Mouse (Mus musculus): ENCODE data around the gene Hpca. TPM values are rescaled to one million over a fixed set of nuclear protein-coding genes. Genes with fewer than 3 reads are reported as not detected.

Gene Hpca
- total and polyA plus RNA-seq, 2 experiments from 2014 or later, result 0.16 TPM; not detected in 1

DNA sequence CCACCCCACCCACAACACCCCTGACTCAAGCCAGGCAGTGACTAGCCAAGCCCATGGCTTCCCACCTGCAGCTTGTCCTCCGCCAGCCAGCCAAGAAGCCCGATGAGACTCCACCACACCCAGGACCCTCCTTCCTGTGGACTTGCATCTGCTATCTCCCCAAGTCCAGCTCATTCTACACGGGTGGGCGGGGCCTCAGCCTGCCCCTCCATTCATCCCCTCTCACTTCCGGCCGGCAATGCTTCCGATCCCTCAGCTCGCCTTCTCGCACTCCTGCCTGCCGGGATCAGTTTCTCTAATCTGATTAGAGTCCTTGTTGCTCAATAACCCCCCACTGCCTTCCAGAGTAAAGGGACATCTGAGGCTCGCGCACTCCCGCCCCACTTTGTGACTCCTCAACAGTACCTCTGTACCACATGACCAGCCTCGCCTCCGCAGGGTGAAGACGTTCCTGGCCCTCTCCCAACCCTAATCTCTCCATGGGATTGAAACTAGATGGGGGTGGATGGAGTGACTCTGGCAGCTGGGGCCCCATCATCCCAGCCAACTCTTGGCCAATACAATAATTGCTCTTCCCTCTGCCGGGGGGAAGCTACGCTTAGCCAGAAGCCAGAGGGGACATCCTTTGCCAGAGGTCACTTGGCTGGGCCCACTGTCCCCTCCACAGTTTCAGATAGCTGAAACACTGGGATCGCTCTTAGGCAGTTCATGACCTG is 4.1 kb upstream of the Hpca start:
- H3K27ac ChIP-seq (ENCODE audit: low read depth), result no peak overlapping the region
- WGBS, result 6% methylated on average over 19 of the region's 19 CpGs
- 0 out of 2 replicates have a peak overlapping the region, but pooled peaks have one; percentile 1 for H3K4me3 ChIP-seq (ENCODE audit: low read depth, low read length)

DNA sequence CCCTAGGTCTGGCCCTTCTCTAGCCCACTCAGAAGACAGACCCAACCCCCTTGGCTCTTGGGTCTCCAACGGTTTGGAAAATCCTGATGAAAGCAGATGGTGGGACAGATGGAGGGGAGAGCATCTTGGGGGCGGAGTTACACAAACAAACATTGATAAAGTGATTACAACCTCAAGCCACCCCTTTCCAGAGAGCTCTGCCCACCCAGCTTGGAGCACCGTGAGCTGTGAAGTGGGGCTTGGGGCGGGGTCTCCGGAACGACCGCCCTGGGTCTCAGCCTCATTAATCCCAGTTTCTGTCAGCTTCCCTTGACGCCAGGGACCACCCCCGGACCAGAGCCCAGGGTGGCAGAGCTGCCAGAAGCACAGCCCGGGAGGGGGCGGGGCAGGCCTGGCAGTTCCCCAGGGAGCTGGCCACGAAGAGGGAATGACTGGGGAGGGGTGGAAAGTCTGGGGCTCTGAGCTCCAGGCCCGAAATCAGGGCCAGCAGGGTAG is 2.9 kb upstream of the Hpca start:
- H3K9me3 ChIP-seq (replicated peaks; ENCODE audit: control insufficient read depth, low read length), result no peaks in the 10 kb centered on the region
- no peak overlapping the region for H3K27ac ChIP-seq (ENCODE audit: low read depth)
- WGBS, result 4% methylated on average over 13 of the region's 13 CpGs
- no peak overlapping the region for H3K4me2 ChIP-seq (ENCODE audit: low read depth, low read length)
- H3K4me3 ChIP-seq (ENCODE audit: low read depth, low read length), result no peak overlapping the region
- ATAC-seq (ENCODE audit: insufficient read depth, low read depth) (no peak), DNase-seq (ENCODE audit: low spot score) (no peak)
- no peak for TF ChIP-seq CTCF (IDR thresholded peaks at IDR 0.05; ENCODE audit: low read depth)
- TF ChIP-seq EP300 (IDR thresholded peaks at IDR 0.05; ENCODE audit: low read depth), result no peak
- H3K27me3 ChIP-seq (ENCODE audit: control insufficient read depth, insufficient read depth, low read length), result peaks cover 69% of the 10 kb centered on the region
- H3K4me1 ChIP-seq (ENCODE audit: control insufficient read depth, insufficient read depth), result peaks cover 4% of the 10 kb centered on the region; the same call in 1 of the 2 replicates
- no peak overlapping the region for H3K9ac ChIP-seq (replicated peaks; ENCODE audit: low read depth, low read length)
- H3K36me3 ChIP-seq (replicated peaks; ENCODE audit: control insufficient read depth, insufficient read depth, low read length), result no peaks in the 10 kb centered on the region

More for the DNA sequence above, 4.1 kb upstream of the Hpca start:
- H3K36me3 ChIP-seq (replicated peaks; ENCODE audit: control insufficient read depth, insufficient read depth, low read length), result no peaks in the 10 kb centered on the region
- H3K4me1 ChIP-seq (ENCODE audit: control insufficient read depth, insufficient read depth), result peaks cover 7% of the 10 kb centered on the region; the same call in 1 of the 2 replicates
- no peak overlapping the region for H3K9ac ChIP-seq (replicated peaks; ENCODE audit: low read depth, low read length)
- TF ChIP-seq CTCF (IDR thresholded peaks at IDR 0.05; ENCODE audit: low read depth) (no peak), EP300 (IDR thresholded peaks at IDR 0.05; ENCODE audit: low read depth) (no peak)
- no peak for DNase-seq (ENCODE audit: low spot score)
- H3K4me2 ChIP-seq (ENCODE audit: low read depth, low read length), result peak overlapping the region; percentile 25; the same call in 1 of the 2 replicates
- no peak for ATAC-seq (ENCODE audit: insufficient read depth, low read depth)
- no peaks in the 10 kb centered on the region for H3K9me3 ChIP-seq (replicated peaks; ENCODE audit: control insufficient read depth, low read length)
- H3K27me3 ChIP-seq (ENCODE audit: control insufficient read depth, insufficient read depth, low read length), result peaks cover 64% of the 10 kb centered on the region

DNA sequence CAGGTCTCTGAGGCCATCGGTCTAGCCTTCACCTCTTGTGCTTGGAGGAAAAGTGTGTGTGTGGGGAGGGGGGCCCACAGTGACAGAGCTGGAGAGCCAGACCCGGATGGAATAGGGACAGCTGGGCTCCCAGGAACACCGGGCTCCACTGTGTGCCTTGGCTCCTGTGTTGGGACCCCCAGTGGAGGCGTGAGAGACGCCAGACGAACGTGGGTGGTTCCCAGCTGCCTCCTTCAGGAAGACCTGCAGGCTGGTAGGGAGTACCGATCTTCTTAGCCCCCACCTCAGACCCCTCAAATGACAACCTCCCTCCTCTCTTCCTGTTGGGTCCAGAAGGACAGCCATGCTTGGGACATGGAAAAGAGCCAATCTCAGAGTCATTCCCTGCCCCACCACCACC is 883 bp upstream of the Hpca start:
- Histone ChIP-seq H3K4me2 (ENCODE audit: low read depth, low read length) (no peak overlapping the region), H3K36me3 (replicated peaks; ENCODE audit: control insufficient read depth, insufficient read depth, low read length) (no peaks in the 10 kb centered on the region), H3K9me3 (replicated peaks; ENCODE audit: control insufficient read depth, low read length) (no peaks in the 10 kb centered on the region), H3K4me3 (ENCODE audit: low read depth, low read length) (no peak overlapping the region), H3K27ac (ENCODE audit: low read depth) (no peak overlapping the region), H3K4me1 (ENCODE audit: control insufficient read depth, insufficient read depth) (peaks cover 4% of the 10 kb centered on the region; the same call in 1 of the 2 replicates), H3K9ac (replicated peaks; ENCODE audit: low read depth, low read length) (no peak overlapping the region), H3K27me3 (ENCODE audit: control insufficient read depth, insufficient read depth, low read length) (peaks cover 68% of the 10 kb centered on the region)
- DNase-seq (ENCODE audit: low spot score), result no peak
- no peak for ATAC-seq (ENCODE audit: insufficient read depth, low read depth)
- 20% methylated on average over 8 of the region's 8 CpGs for WGBS
- TF ChIP-seq EP300 (IDR thresholded peaks at IDR 0.05; ENCODE audit: low read depth), result no peak
- no peak for TF ChIP-seq CTCF (IDR thresholded peaks at IDR 0.05; ENCODE audit: low read depth)

DNA sequence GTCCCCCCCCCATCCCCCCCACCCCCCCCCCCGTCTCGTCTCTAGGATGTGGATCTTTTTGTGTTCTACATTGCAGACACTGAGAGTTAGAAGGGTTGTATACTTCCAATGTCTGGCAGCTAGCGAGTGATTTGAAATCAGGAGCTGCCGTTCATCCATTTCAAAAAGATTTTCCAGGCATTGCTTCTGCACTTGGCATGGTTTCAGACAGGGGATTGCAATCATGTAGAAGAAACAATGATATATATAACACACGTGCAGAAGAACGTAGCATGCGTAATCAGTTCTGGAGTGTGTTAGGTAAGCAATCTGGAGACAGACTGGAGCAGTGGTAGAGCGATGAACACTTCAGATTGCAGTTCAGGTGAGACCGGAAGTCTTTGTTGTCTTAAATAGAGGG is 271 bp upstream of the Hpca start:
- Histone ChIP-seq H3K9ac (replicated peaks; ENCODE audit: low read depth, low read length) (no peak overlapping the region), H3K27ac (ENCODE audit: low read depth) (no peak overlapping the region), H3K36me3 (replicated peaks; ENCODE audit: control insufficient read depth, insufficient read depth, low read length) (no peaks in the 10 kb centered on the region), H3K4me2 (ENCODE audit: low read depth, low read length) (no peak overlapping the region), H3K9me3 (replicated peaks; ENCODE audit: control insufficient read depth, low read length) (no peaks in the 10 kb centered on the region), H3K4me1 (ENCODE audit: control insufficient read depth, insufficient read depth) (peaks cover 4% of the 10 kb centered on the region; the same call in 1 of the 2 replicates), H3K4me3 (ENCODE audit: low read depth, low read length) (no peak overlapping the region), H3K27me3 (ENCODE audit: control insufficient read depth, insufficient read depth, low read length) (peaks cover 68% of the 10 kb centered on the region)
- TF ChIP-seq EP300 (IDR thresholded peaks at IDR 0.05; ENCODE audit: low read depth) (no peak), CTCF (IDR thresholded peaks at IDR 0.05; ENCODE audit: low read depth) (no peak)
- no peak for ATAC-seq (ENCODE audit: insufficient read depth, low read depth)
- WGBS, result 34% methylated on average over 7 of the region's 9 CpGs
- DNase-seq (ENCODE audit: low spot score), result no peak

DNA sequence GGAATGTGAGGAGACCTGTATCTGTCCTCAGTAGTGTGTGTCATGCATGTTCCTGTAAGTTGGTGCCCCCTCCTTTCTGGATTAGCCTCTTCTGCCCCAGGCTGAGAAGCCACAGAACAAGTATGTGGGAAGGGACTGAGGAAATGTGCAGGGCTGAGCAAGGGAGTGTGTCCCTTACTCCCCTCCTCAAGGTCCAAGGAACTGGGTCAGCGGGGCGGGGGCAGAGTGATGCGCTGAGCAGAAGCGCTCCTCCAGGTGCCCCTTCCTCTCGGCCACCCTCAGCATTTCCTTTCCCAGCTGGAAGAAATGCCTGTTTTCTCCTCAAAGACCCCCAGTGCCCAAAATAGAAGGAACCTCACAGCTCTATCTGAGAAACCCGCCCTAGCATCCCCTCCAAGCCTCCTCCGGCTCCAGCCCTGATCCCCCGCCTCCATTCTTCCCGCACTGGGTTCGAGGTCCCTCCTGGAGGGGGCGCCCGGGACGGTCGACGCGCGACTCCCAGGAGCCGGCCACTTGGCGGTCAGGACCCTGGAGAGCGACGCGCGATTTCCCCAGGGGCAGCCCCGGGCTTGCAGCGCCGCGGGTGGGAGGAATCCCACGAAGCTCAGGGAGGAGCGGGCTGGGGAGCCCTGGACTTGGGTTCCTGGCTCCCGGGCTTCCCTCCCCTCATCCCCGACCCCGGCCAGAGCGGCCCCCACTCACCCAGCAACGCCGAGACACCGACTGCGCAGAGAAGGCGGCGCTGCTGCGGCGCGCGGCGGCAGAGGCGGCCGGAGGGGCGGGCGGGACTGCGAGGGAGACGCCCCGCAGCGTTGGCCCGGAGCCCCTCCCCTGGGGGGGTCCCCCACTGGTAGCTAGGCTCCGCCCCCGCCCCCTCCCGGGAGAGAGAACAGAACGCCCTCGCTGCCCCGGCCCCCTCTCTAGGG is 1.1 kb downstream of the Hpca start:
- peaks cover 66% of the 10 kb centered on the region for H3K27me3 ChIP-seq (ENCODE audit: control insufficient read depth, insufficient read depth, low read length)
- peak overlapping the region; percentile 57 for H3K4me2 ChIP-seq (ENCODE audit: low read depth, low read length)
- H3K4me3 ChIP-seq (ENCODE audit: low read depth, low read length), result peak overlapping the region; percentile 36
- H3K9ac ChIP-seq (replicated peaks; ENCODE audit: low read depth, low read length), result no peak overlapping the region
- WGBS, result 1% methylated on average over 57 of the region's 59 CpGs
- peaks cover 4% of the 10 kb centered on the region; the same call in 1 of the 2 replicates for H3K4me1 ChIP-seq (ENCODE audit: control insufficient read depth, insufficient read depth)
- no peak overlapping the region for H3K27ac ChIP-seq (ENCODE audit: low read depth)
- H3K9me3 ChIP-seq (replicated peaks; ENCODE audit: control insufficient read depth, low read length), result no peaks in the 10 kb centered on the region
- TF ChIP-seq CTCF (IDR thresholded peaks at IDR 0.05; ENCODE audit: low read depth), result peak; percentile 45
- no peak for TF ChIP-seq EP300 (IDR thresholded peaks at IDR 0.05; ENCODE audit: low read depth)
- no peak for DNase-seq (ENCODE audit: low spot score)
- peak; percentile 50; the same call in 1 of the 2 replicates for ATAC-seq (ENCODE audit: insufficient read depth, low read depth)
- no peaks in the 10 kb centered on the region for H3K36me3 ChIP-seq (replicated peaks; ENCODE audit: control insufficient read depth, insufficient read depth, low read length)
